Mouse (Mus musculus) forebrain, embryonic 11.5 days (tissue): ENCODE results near the gene Kat6b. TPM values are rescaled to one million over a fixed set of nuclear protein-coding genes. Genes with fewer than 3 reads are reported as not detected.

Source experiments
- ATAC-seq: fragments of 200-750 bp; cut with Nextera tagmentation; replicated peaks from 2 replicates; pipeline ENCODE4 v1.8.0; 2017; ENCODE audit warnings: moderate TSS enrichment; ENCODE audit not compliant: low FRiP score
- DNase-seq: peaks from one replicate; pipeline ENCODE4 v3.0.0-alpha.2; 2017; ENCODE audit warnings: low spot score
- H3K27ac ChIP-seq: fragments of 300-500 bp; sonication (generic); 2 replicates; pipeline ENCODE4 v1.5.1; 2014; ENCODE audit warnings: low read depth, low read length
- H3K27me3 ChIP-seq: fragments of 300-500 bp; sonication (generic); 2 replicates; pipeline ENCODE4 v1.6.1; 2014; ENCODE audit warnings: mild to moderate bottlenecking, low read length, mixed read lengths; ENCODE audit not compliant: control insufficient read depth, insufficient read depth
- H3K36me3 ChIP-seq: fragments of 300-500 bp; sonication (generic); 2 replicates; pipeline ENCODE4 v1.6.1; 2014; ENCODE audit warnings: mild to moderate bottlenecking, low read length, moderate library complexity, mixed read lengths; ENCODE audit not compliant: control insufficient read depth, insufficient read depth
- H3K4me1 ChIP-seq: fragments of 300-500 bp; sonication (generic); replicated peaks from 2 replicates; pipeline ENCODE4 v1.6.1; 2014; ENCODE audit warnings: low read length, mixed read lengths; ENCODE audit not compliant: control insufficient read depth, insufficient read depth
- H3K4me2 ChIP-seq: fragments of 300-500 bp; sonication (generic); 2 replicates; pipeline ENCODE4 v1.6.1; 2014; ENCODE audit warnings: low read depth, mild to moderate bottlenecking, low read length, moderate library complexity, mixed read lengths; ENCODE audit not compliant: severe bottlenecking
- H3K4me3 ChIP-seq: fragments of 300-500 bp; sonication (generic); 2 replicates; pipeline ENCODE4 v1.5.1; 2014; ENCODE audit warnings: low read depth, low read length
- H3K9ac ChIP-seq: fragments of 300-500 bp; sonication (generic); 2 replicates; pipeline ENCODE4 v1.6.1; 2014; ENCODE audit warnings: low read length
- H3K9me3 ChIP-seq: fragments of 300-500 bp; sonication (generic); 2 replicates; pipeline ENCODE4 v1.6.1; 2016; ENCODE audit warnings: low read length, mixed read lengths; ENCODE audit not compliant: control insufficient read depth
- WGBS: fragments of 180-500 bp; shearing (Covaris S2); extraction: QIAGEN DNeasy Blood & Tissue Kit; methylation state at CpG from one replicate; pipeline ENCODE4 v1.1.7; 2014; 5-methylcytosine and 5-hydroxymethylcytosine counted together
- polyA plus RNA-seq: library from polyadenylated mRNA; unstranded; fragments of >200 nt; fragmentation: Nextera tagmentation; extraction: Ambion mirVana; gene quantifications from 2 replicates; pipeline ENCODE4 v1.2.1, GENCODE M21; 2014

The Kat6b gene
- polyA plus RNA-seq, 1 experiment from 2014 or later, result 34.5 TPM

- ATAC-seq, result no peak
- Histone ChIP-seq H3K4me1 (peaks cover 13% of the 10 kb centered on the region; the same call in 1 of the 2 replicates), H3K27ac (no peak overlapping the region), H3K9me3 (no peaks in the 10 kb centered on the region), H3K4me2 (no peak overlapping the region), H3K27me3 (no peaks in the 10 kb centered on the region), H3K9ac (no peak overlapping the region), H3K36me3 (no peaks in the 10 kb centered on the region), H3K4me3 (no peak overlapping the region)
- no peak for DNase-seq
- 8% methylated on average over 4 of the region's 4 CpGs for WGBS
Measured at GRCm38 (mm10) chr14:21581198-21581597, 100.0 kb downstream of the Kat6b start.

GRCm38 (mm10) chr14:21582301-21582700 lies 101.1 kb downstream of the Kat6b start:
- Histone ChIP-seq H3K27ac (no peak overlapping the region), H3K36me3 (no peaks in the 10 kb centered on the region), H3K9me3 (no peaks in the 10 kb centered on the region), H3K4me2 (no peak overlapping the region), H3K4me3 (no peak overlapping the region), H3K27me3 (no peaks in the 10 kb centered on the region), H3K9ac (no peak overlapping the region), H3K4me1 (peaks cover 17% of the 10 kb centered on the region; the same call in 1 of the 2 replicates)
- ATAC-seq (no peak), DNase-seq (no peak)
- 91% methylated on average over 3 of the region's 3 CpGs for WGBS

GRCm38 (mm10) chr14:21583051-21583450 lies 101.8 kb downstream of the Kat6b start:
- no peak for ATAC-seq
- no peak overlapping the region for H3K4me3 ChIP-seq
- no peak overlapping the region for H3K9ac ChIP-seq
- DNase-seq, result no peak
- 84% methylated on average over 6 of the region's 6 CpGs for WGBS
- H3K27me3 ChIP-seq, result no peaks in the 10 kb centered on the region
- H3K4me2 ChIP-seq, result no peak overlapping the region
- no peaks in the 10 kb centered on the region for H3K36me3 ChIP-seq
- no peaks in the 10 kb centered on the region for H3K9me3 ChIP-seq
- H3K4me1 ChIP-seq, result peaks cover 17% of the 10 kb centered on the region; the same call in 1 of the 2 replicates
- H3K27ac ChIP-seq, result no peak overlapping the region

GRCm38 (mm10) chr14:21583868-21584267 lies 102.6 kb downstream of the Kat6b start:
- Histone ChIP-seq H3K27me3 (no peaks in the 10 kb centered on the region), H3K36me3 (no peaks in the 10 kb centered on the region), H3K9ac (no peak overlapping the region), H3K4me2 (no peak overlapping the region), H3K4me1 (peaks cover 17% of the 10 kb centered on the region; the same call in 1 of the 2 replicates), H3K9me3 (no peaks in the 10 kb centered on the region), H3K27ac (no peak overlapping the region), H3K4me3 (no peak overlapping the region)
- ATAC-seq (no peak), DNase-seq (no peak)
- WGBS, result 80% methylated on average over 5 of the region's 5 CpGs

GRCm38 (mm10) chr14:21584468-21585135 lies 103.4 kb downstream of the Kat6b start:
- ATAC-seq, result no peak
- H3K4me1 ChIP-seq, result peaks cover 17% of the 10 kb centered on the region; the same call in 1 of the 2 replicates

GRCm38 (mm10) chr14:21585491-21586251 lies 104.4 kb downstream of the Kat6b start:
- H3K4me2 ChIP-seq, result no peak overlapping the region
- H3K36me3 ChIP-seq, result no peaks in the 10 kb centered on the region
- no peaks in the 10 kb centered on the region for H3K9me3 ChIP-seq
- peaks cover 12% of the 10 kb centered on the region; the same call in 1 of the 2 replicates for H3K4me1 ChIP-seq
- no peak overlapping the region for H3K27ac ChIP-seq
- H3K9ac ChIP-seq, result no peak overlapping the region
- DNase-seq (no peak), ATAC-seq (no peak)
- H3K4me3 ChIP-seq, result no peak overlapping the region
- WGBS, result 62% methylated on average over 8 of the region's 8 CpGs
- H3K27me3 ChIP-seq, result no peaks in the 10 kb centered on the region

More at GRCm38 (mm10) chr14:21584468-21585135, 103.4 kb downstream of the Kat6b start:
- H3K9me3 ChIP-seq, result no peaks in the 10 kb centered on the region
- no peaks in the 10 kb centered on the region for H3K27me3 ChIP-seq
- H3K36me3 ChIP-seq, result no peaks in the 10 kb centered on the region
- 6% methylated on average over 6 of the region's 6 CpGs for WGBS
- H3K4me3 ChIP-seq, result no peak overlapping the region
- no peak overlapping the region for H3K9ac ChIP-seq
- no peak overlapping the region for H3K4me2 ChIP-seq
- no peak overlapping the region for H3K27ac ChIP-seq
- no peak for DNase-seq

GRCm38 (mm10) chr14:21586481-21587118 lies 105.4 kb downstream of the Kat6b start:
- WGBS, result 11% methylated on average over 4 of the region's 4 CpGs
- ATAC-seq (no peak), DNase-seq (no peak)
- Histone ChIP-seq H3K4me3 (no peak overlapping the region), H3K27ac (no peak overlapping the region), H3K4me2 (no peak overlapping the region), H3K9ac (no peak overlapping the region), H3K36me3 (no peaks in the 10 kb centered on the region), H3K27me3 (no peaks in the 10 kb centered on the region), H3K4me1 (peaks cover 7% of the 10 kb centered on the region; the same call in 1 of the 2 replicates), H3K9me3 (no peaks in the 10 kb centered on the region)

GRCm38 (mm10) chr14:21587931-21588330 lies 106.7 kb downstream of the Kat6b start:
- Histone ChIP-seq H3K9me3 (no peaks in the 10 kb centered on the region; the same call in 1 of the 2 replicates), H3K36me3 (0 out of 2 replicates have a peak, but pooled peaks cover 2% of the 10 kb centered on the region), H3K4me2 (no peak overlapping the region), H3K9ac (no peak overlapping the region), H3K4me3 (no peak overlapping the region), H3K27ac (no peak overlapping the region), H3K4me1 (peaks cover 7% of the 10 kb centered on the region; the same call in 1 of the 2 replicates), H3K27me3 (no peaks in the 10 kb centered on the region)
- WGBS, result 84% methylated on average over 2 of the region's 2 CpGs
- DNase-seq, result no peak
- no peak for ATAC-seq
